Comparison of ENCODE assay signal across 16 mouse cellular contexts in the genomic region with DNA sequence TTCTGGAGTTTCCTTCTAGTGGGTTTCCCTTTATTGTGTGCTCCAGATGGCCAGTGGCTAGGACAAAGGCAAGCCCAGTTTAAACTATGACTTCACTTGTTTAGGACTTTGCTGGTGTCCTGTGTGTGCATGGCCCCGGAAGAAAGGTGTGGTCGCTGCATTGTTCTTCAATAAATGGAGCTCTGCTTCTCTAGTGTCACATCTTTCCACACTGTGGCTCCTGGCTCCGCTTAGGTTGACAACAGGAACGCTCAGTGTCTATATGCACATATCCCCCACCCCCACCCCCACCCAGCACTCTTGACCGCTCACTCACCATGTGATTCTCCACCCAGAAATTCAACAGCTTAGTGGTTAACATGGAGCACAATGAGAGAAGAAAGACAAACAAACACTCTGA.
DNase-seq lines count a peak whose midpoint lies in the region; TF ChIP-seq lines count a peak whose summit lies in the region.
"Had no signal": no experiment of that assay in that cellular context is flagged by ENCODE, and none has a peak within 500 bp of the region (broad histone marks: within the 10 kb centered on the region; RNA-seq: fewer than 3 reads in every experiment).

No protein-coding gene starts in this region.

- intact Hi-C loops in gastrocnemius, adult 2 months (cut with DNase I) = no loop called here
- intact Hi-C loops in heart, postnatal 14 days (cut with DNase I) = no loop called here

- no peak overlapping the region for H3K4me3 ChIP-seq in gastrocnemius, adult 2 months
- H3K4me3 ChIP-seq: embryonic facial prominence, embryonic 15.5 days; hindbrain, embryonic 12.5 days; limb, embryonic 13.5 days; liver, embryonic 15.5 days; neural tube, embryonic 12.5 days; stomach, embryonic 15.5 days had no signal

- TF ChIP-seq CTCF in gastrocnemius, adult 2 months (IDR thresholded peaks at IDR 0.05) = no peak

- DNase-seq in gastrocnemius, adult 2 months = no peak
- no peak for DNase-seq in gastrocnemius, postnatal 10 days
- DNase-seq in Muller cell, postnatal 12 days (ENCODE audit: inconsistent ontology term) = peak; percentile 71
- peak; percentile 33 to 38 for DNase-seq in heart, postnatal 14 days
- peak; percentile 65 for DNase-seq in lung, postnatal 25 days (ENCODE audit: low spot score)
- no peak for DNase-seq in thymus, postnatal 14 days
- DNase-seq in thymus, postnatal 25 days = no peak
- DNase-seq in kidney, postnatal 14 days = no peak
- DNase-seq: adrenal gland, adult 2 months; cerebellum, adult 9-10 months had no signal

- peak overlapping the region; percentile 77 for H3K27ac ChIP-seq in gastrocnemius, adult 2 months
- H3K27ac ChIP-seq: embryonic facial prominence, embryonic 15.5 days; hindbrain, embryonic 12.5 days; limb, embryonic 13.5 days; liver, embryonic 15.5 days; neural tube, embryonic 12.5 days; stomach, embryonic 15.5 days had no signal

Comparison
In these comparisons a context has a peak if more than half of its experiments do, and no peak if none do; other contexts are left out.
1. DNase-seq: peak in Muller cell, postnatal 12 days (single experiment), heart, postnatal 14 days (2 of 2) and lung, postnatal 25 days (single experiment); none in gastrocnemius, adult 2 months (single experiment), gastrocnemius, postnatal 10 days (single experiment), thymus, postnatal 14 days (single experiment), thymus, postnatal 25 days (single experiment) and kidney, postnatal 14 days (single experiment).